Mouse (Mus musculus) myocyte (in vitro differentiated cells): Measurements from ENCODE around the gene Dazap1. TPM values are rescaled to one million over a fixed set of nuclear protein-coding genes. Genes with fewer than 3 reads are reported as not detected.

Source experiments
- H3K27me3 ChIP-seq: one replicate; pipeline ENCODE4 v1.6.1; 2011; ENCODE audit not compliant: control insufficient read depth, insufficient read depth, insufficient read length
- H3K36me3 ChIP-seq: one replicate; pipeline ENCODE4 v1.6.1; 2011; ENCODE audit not compliant: control insufficient read depth, insufficient read depth
- H3K4me2 ChIP-seq: one replicate; pipeline ENCODE4 v1.6.1; 2011; ENCODE audit warnings: low read depth, control low read depth
- H3K4me3 ChIP-seq: one replicate; pipeline ENCODE4 v1.5.1; 2011; ENCODE audit warnings: mild to moderate bottlenecking, control low read depth, moderate library complexity
- H3K79me2 ChIP-seq: one replicate; pipeline ENCODE4 v1.6.1; 2011; ENCODE audit not compliant: control insufficient read depth, insufficient read depth
- H3ac ChIP-seq: one replicate; pipeline ENCODE4 v1.6.1; 2011; ENCODE audit not compliant: control insufficient read depth, insufficient read length
- CEBPB ChIP-seq: IDR thresholded peaks from 2 replicates; pipeline ENCODE4 v1.6.1; 2011; ENCODE audit warnings: mild to moderate bottlenecking, moderate library complexity; ENCODE audit not compliant: poor library complexity, insufficient read depth, severe bottlenecking
- E2F4 ChIP-seq: IDR thresholded peaks from one replicate; pipeline ENCODE4 v1.6.1; 2011; ENCODE audit warnings: mild to moderate bottlenecking, control low read depth, moderate library complexity; ENCODE audit not compliant: insufficient read depth
- MAX ChIP-seq: IDR thresholded peaks from one replicate; pipeline ENCODE4 v1.6.1; 2011; ENCODE audit warnings: low read depth, mild to moderate bottlenecking, control low read depth
- MYOD1 ChIP-seq, 3 experiments: IDR thresholded peaks; one replicate each; pipeline ENCODE4 v1.6.1; 2011; ENCODE audit warnings: control low read depth in 2 of 3, low read depth in 2 of 3, mild to moderate bottlenecking in 2 of 3, moderate library complexity in 1 of 3; ENCODE audit not compliant: insufficient read length in 2 of 3, control insufficient read depth in 1 of 3
- MYOG ChIP-seq, 3 experiments: IDR thresholded peaks; one replicate each; pipeline ENCODE4 v1.6.1; 2011; ENCODE audit warnings: control low read depth in 2 of 3, low read depth in 2 of 3, mild to moderate bottlenecking in 2 of 3; ENCODE audit not compliant: insufficient read length in 2 of 3, control insufficient read depth in 1 of 3, insufficient read depth in 1 of 3
- POLR2A ChIP-seq: IDR thresholded peaks from one replicate; pipeline ENCODE4 v1.6.1; 2011; ENCODE audit warnings: low read depth, mild to moderate bottlenecking, control low read depth, moderate library complexity; ENCODE audit not compliant: insufficient read length
- POLR2AphosphoS2 ChIP-seq: IDR thresholded peaks from one replicate; pipeline ENCODE4 v1.6.1; 2011; ENCODE audit warnings: low read depth, control low read depth; ENCODE audit not compliant: insufficient read length
- REST ChIP-seq: IDR thresholded peaks from one replicate; pipeline ENCODE4 v1.6.1; 2011; ENCODE audit warnings: mild to moderate bottlenecking, control low read depth, moderate library complexity; ENCODE audit not compliant: insufficient read depth, insufficient read length
- SRF ChIP-seq: IDR thresholded peaks from one replicate; pipeline ENCODE4 v1.6.1; 2011; ENCODE audit warnings: low read depth; ENCODE audit not compliant: control insufficient read depth, insufficient read length
- TCF12 ChIP-seq: IDR thresholded peaks from one replicate; pipeline ENCODE4 v1.6.1; 2011; ENCODE audit warnings: mild to moderate bottlenecking, control low read depth; ENCODE audit not compliant: poor library complexity, insufficient read depth, severe bottlenecking
- TCF3 ChIP-seq: IDR thresholded peaks from one replicate; pipeline ENCODE4 v1.6.1; 2011; ENCODE audit warnings: low read depth, control low read depth; ENCODE audit not compliant: insufficient read length
- USF1 ChIP-seq: IDR thresholded peaks from one replicate; pipeline ENCODE4 v1.6.1; 2011; ENCODE audit warnings: low read depth, mild to moderate bottlenecking, control low read depth, moderate library complexity
- polyA plus RNA-seq: library from polyadenylated mRNA; unstranded; fragments of >200 nt; fragmentation: generic; extraction: Trizol; gene quantifications from one replicate; pipeline ENCODE4 v1.2.1, GENCODE M21; 2012; ENCODE audit warnings: missing spikeins

Gene Dazap1
- polyA plus RNA-seq, 1 experiment = 123 TPM

DNA sequence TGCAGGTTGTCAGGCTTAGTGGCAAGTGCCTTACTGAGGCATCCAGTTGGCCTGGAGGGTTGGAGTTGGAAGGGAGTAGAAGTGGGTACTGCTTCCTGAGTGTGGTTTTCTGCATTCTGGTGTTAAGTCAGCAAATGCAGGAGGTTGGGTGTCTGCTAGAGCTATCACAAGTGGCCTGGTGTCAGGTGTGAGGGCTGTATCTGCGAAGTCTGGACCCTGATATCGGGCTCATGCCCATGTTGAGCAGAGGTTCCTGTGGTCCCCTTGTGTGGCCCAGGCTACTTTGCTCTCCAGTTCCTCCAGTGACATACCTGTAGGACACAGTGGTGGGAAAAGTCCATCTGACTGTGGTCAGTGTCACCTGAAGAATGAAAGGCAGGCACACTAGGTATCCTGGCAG is 8.8 kb downstream of the Dazap1 start:
- Histone ChIP-seq H3K4me3 (no peak overlapping the region), H3K27me3 (no peaks in the 10 kb centered on the region), H3K4me2 (no peak overlapping the region), H3K36me3 (no peaks in the 10 kb centered on the region), H3K79me2 (peaks cover 96% of the 10 kb centered on the region), H3ac (no peak overlapping the region)
- no peak for TF ChIP-seq CEBPB
- no peak for TF ChIP-seq SRF
- TF ChIP-seq TCF3 = no peak
- TF ChIP-seq E2F4 = no peak
- TF ChIP-seq REST = no peak
- no peak for TF ChIP-seq TCF12

DNA sequence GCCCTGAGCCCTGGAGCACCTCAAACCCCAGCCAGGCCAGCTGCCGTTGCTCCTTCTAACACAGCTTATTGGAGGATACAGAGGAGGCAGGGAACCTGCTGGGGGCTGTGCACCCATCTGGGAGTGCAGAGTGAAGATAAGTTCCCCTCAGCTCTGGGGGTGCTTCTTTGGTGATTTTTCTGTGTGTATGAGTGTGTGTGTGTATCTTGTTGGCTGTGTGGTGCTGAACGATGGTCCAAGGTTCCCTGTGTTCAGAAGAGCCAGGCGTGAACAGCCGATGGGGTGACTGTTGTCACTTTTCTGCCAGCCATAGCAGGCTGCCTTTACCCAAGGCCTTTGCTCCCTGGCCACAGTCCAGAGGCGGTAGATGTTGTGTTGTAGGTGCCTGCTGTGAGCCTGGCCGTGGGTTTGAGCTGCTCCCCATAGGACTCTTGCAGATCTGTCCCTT is 9.5 kb downstream of the Dazap1 start:
- TF ChIP-seq MAX = no peak
- TF ChIP-seq MYOG (IDR thresholded peaks at IDR 0.05; ENCODE audit: control insufficient read depth in 1 of 3, insufficient read depth in 1 of 3, insufficient read length in 2 of 3, low read depth in 2 of 3) = peak in 1 of 3 experiments; percentile 7
- no peak for TF ChIP-seq POLR2A
- no peak for TF ChIP-seq MYOD1 (IDR thresholded peaks at IDR 0.05; ENCODE audit: control insufficient read depth in 1 of 3, insufficient read length in 2 of 3, low read depth in 2 of 3)
- TF ChIP-seq POLR2AphosphoS2 = peak; percentile 5
- no peak for TF ChIP-seq CEBPB
- TF ChIP-seq SRF = no peak
- no peak for TF ChIP-seq E2F4
- Histone ChIP-seq H3K4me3 (no peak overlapping the region), H3ac (no peak overlapping the region), H3K79me2 (peaks cover 90% of the 10 kb centered on the region), H3K4me2 (no peak overlapping the region), H3K27me3 (no peaks in the 10 kb centered on the region), H3K36me3 (no peaks in the 10 kb centered on the region)

DNA sequence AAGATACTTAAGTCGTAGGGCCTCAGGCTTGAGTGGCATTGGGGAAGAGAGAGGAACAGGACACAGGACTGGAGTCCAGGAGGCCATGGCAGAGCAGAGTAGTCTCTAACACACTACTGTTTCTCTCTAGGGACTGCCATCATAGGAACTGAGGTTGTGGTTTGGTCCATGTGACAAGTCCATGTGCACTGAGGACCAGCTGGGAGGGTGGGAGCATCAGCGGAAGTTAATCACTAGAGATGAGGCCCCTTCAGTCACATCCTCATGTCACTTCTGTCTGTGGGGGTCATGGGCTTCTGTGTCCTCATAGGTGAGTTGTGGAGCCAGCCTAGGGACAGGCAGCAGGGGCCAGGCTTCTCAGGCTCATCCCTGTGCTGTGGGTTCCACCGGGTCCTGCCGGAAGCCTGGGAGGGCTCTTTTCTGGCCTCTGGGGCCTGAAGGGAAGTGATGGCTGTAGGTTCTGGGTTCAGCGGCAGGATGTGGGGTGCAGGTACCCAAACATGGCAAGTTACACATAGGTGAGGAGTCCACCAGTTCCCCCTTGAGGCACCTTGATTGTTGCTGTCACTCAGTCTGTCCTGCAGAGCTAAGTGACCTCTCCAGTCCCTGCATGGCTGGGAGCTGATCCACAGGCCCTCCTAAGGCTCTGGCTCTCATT is 10.0 kb downstream of the Dazap1 start:
- H3K4me3 ChIP-seq = no peak overlapping the region
- H3K4me2 ChIP-seq = no peak overlapping the region
- no peaks in the 10 kb centered on the region for H3K27me3 ChIP-seq
- H3K36me3 ChIP-seq = no peaks in the 10 kb centered on the region
- H3K79me2 ChIP-seq = peaks cover 84% of the 10 kb centered on the region
- H3ac ChIP-seq = no peak overlapping the region
- no peak for TF ChIP-seq TCF12
- TF ChIP-seq TCF3 = no peak
- no peak for TF ChIP-seq USF1
- no peak for TF ChIP-seq POLR2A
- no peak for TF ChIP-seq SRF

DNA sequence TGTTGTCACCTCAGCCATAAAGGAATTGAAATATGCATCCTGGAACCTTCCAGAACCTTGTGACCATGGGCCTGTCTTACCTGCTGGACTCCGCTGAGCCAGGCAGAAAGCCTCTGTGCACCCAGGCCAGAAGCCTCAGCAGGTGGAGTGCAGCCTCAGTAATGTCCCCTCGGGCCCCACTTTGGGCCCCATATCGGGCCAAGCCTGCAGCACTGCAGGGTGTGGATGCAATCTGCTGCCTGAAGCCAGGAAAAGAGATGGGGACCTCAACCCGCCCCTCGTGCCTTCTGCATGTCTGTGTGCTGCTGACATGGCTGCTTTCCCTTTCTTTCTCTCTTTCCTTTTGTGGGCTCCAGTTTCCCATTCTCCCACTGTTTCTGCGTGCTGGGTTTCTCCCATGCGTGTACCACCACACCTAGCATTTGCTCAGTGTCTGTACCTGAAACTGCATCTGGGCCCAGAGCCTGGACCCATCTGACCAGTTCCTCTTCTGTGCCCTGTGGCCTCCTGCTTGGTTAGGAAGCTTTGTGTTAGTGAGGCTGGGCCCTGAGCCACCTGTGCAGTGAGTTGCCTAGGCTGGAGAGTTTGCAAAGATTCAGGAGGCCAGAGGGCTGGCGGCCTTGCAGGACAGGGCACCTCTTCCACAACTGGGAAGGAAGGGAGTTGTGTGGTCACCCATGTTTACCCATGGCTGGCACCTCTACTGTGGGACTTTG is 10.7 kb downstream of the Dazap1 start:
- TF ChIP-seq MYOD1 (IDR thresholded peaks at IDR 0.05; ENCODE audit: control insufficient read depth in 1 of 3, insufficient read length in 2 of 3, low read depth in 2 of 3) (no peak), CEBPB (no peak), MAX (no peak), REST (no peak), TCF12 (no peak), POLR2A (no peak), TCF3 (no peak), MYOG (IDR thresholded peaks at IDR 0.05; ENCODE audit: control insufficient read depth in 1 of 3, insufficient read depth in 1 of 3, insufficient read length in 2 of 3, low read depth in 2 of 3) (no peak), POLR2AphosphoS2 (no peak), E2F4 (no peak), SRF (no peak), USF1 (no peak)
- peaks cover 5% of the 10 kb centered on the region for H3K36me3 ChIP-seq
- no peaks in the 10 kb centered on the region for H3K27me3 ChIP-seq
- no peak overlapping the region for H3K4me2 ChIP-seq
- H3K79me2 ChIP-seq = peaks cover 77% of the 10 kb centered on the region
- no peak overlapping the region for H3K4me3 ChIP-seq
- H3ac ChIP-seq = no peak overlapping the region

DNA sequence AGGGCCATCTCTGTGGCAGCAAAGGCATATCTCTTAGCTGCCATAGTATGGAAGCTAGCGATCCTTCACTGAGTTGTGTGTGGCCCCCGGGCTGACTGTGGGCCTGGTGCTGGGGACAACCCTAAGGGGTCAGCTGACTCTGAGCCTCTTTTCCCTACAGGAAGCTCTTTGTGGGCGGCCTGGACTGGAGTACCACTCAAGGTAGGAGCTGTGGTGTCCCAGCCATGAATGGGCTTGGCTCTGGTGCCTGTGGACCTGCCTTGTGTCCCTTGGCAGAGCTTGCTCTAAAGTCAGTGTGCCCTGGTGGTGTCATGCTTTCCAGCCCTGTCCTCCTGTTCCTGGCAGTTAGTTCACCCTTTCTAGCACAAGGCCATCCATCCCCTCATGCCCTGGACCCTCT is 12.6 kb downstream of the Dazap1 start:
- TF ChIP-seq POLR2AphosphoS2 (no peak), SRF (no peak), TCF12 (no peak), E2F4 (no peak), REST (no peak), CEBPB (no peak), TCF3 (no peak), MAX (no peak), USF1 (no peak), MYOG (IDR thresholded peaks at IDR 0.05; ENCODE audit: control insufficient read depth in 1 of 3, insufficient read depth in 1 of 3, insufficient read length in 2 of 3, low read depth in 2 of 3) (no peak), POLR2A (no peak)
- peaks cover 20% of the 10 kb centered on the region for H3K36me3 ChIP-seq
- no peaks in the 10 kb centered on the region for H3K27me3 ChIP-seq
- no peak overlapping the region for H3K4me2 ChIP-seq
- no peak overlapping the region for H3ac ChIP-seq
- H3K4me3 ChIP-seq = no peak overlapping the region
- peaks cover 59% of the 10 kb centered on the region for H3K79me2 ChIP-seq
